ENCODE assay signal across 10 mouse cellular contexts in the genomic region with DNA sequence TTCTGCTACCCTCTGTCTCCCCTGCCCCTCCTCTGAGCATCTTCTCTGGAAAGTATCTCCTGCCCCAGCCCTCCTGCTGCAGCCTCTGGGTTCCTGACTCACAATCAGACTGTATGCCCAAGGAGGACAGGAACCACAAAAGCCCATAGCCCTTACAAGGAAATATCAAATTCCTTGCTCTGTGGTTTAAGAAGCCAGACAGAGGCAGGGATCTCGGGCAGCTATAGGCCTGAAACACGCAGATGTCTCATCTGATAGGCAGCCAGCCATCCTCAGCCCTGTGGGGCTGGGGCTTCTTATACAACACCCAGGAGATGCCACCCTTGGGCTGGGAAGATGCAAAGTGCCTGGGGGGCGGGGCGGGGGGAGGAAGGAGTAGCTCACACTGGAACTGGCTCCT. TPM values are rescaled to one million over a fixed set of nuclear protein-coding genes. Genes with fewer than 3 reads are reported as not detected.
A peak's percentile ranks its signal among the peaks of the same experiment; 100 is the strongest.
DNase-seq lines count a peak whose midpoint lies in the region; ATAC-seq and TF ChIP-seq lines count a peak whose summit lies in the region.
"Had no signal": no experiment of that assay in that cellular context is flagged by ENCODE, and none has a peak within 500 bp of the region (broad histone marks: within the 10 kb centered on the region; RNA-seq: fewer than 3 reads in every experiment).

No protein-coding gene starts in this region.

- H3K4me3 ChIP-seq in heart, embryonic 15.5 days, result peak overlapping the region; percentile 58; the same call in 1 of the 2 replicates
- peak overlapping the region in 2 of 3 experiments; percentile 58 to 65 for H3K4me3 ChIP-seq in CH12.LX (replicated peaks in 1 of 3; ENCODE audit: low read depth in 2 of 3, low read length in 2 of 3, poor library complexity in 1 of 3)
- no peak overlapping the region for H3K4me3 ChIP-seq in forebrain, embryonic 12.5 days (replicated peaks)
- no peak overlapping the region for H3K4me3 ChIP-seq in liver, embryonic 11.5 days (ENCODE audit: low read depth, low read length)

- H3K79me2 ChIP-seq in CH12.LX (replicated peaks; ENCODE audit: control insufficient read depth, extremely low read depth, insufficient read depth, poor library complexity, severe bottlenecking), result no peaks in the 10 kb centered on the region

- H3K4me2 ChIP-seq in heart, embryonic 15.5 days, result peak overlapping the region; percentile 70
- H3K4me2 ChIP-seq in CH12.LX (ENCODE audit: insufficient read depth, low read depth, poor library complexity, severe bottlenecking), result peak overlapping the region; percentile 91
- H3K4me2 ChIP-seq in forebrain, embryonic 12.5 days, result peak overlapping the region; percentile 55
- H3K4me2 ChIP-seq in liver, embryonic 11.5 days, result peak overlapping the region; percentile 91

- no peaks in the 10 kb centered on the region for H3K9me3 ChIP-seq in heart, embryonic 15.5 days (replicated peaks)
- peaks cover 2% of the 10 kb centered on the region for H3K9me3 ChIP-seq in CH12.LX (replicated peaks; ENCODE audit: low read length)
- no peaks in the 10 kb centered on the region for H3K9me3 ChIP-seq in forebrain, embryonic 12.5 days
- H3K9me3 ChIP-seq in liver, embryonic 11.5 days (ENCODE audit: control insufficient read depth, low read length), result no peaks in the 10 kb centered on the region
- H3K9me3 ChIP-seq: G1E had no signal

- no peak for TF ChIP-seq CTCF in CH12.LX (conservative IDR thresholded peaks at IDR 0.05 in 1 of 2, IDR thresholded peaks at IDR 0.05 in 1 of 2; ENCODE audit: low read depth in 2 of 2, low read length in 2 of 2)

- TF ChIP-seq EP300 in CH12.LX (IDR thresholded peaks at IDR 0.05; ENCODE audit: low read length), result no peak

- H3K27ac ChIP-seq in heart, embryonic 15.5 days, result peak overlapping the region; percentile 93
- H3K27ac ChIP-seq in CH12.LX (ENCODE audit: insufficient read depth, low read depth), result no peak overlapping the region
- H3K27ac ChIP-seq in forebrain, embryonic 12.5 days, result peak overlapping the region; percentile 36; the same call in 1 of the 2 replicates
- H3K27ac ChIP-seq in liver, embryonic 11.5 days (ENCODE audit: low read depth, low read length), result peak overlapping the region; percentile 89; the same call in 1 of the 2 replicates

- dilution Hi-C loops in CH12.LX (cut with MboI; ENCODE audit: extremely low pct_ligation_motif_present, extremely low pct_unique_long_range_greater_than_20kb, low sequenced_read_pairs), result no loop called here

- peaks cover 46% of the 10 kb centered on the region for H3K4me1 ChIP-seq in heart, embryonic 15.5 days (replicated peaks)
- H3K4me1 ChIP-seq in CH12.LX (ENCODE audit: control insufficient read depth in 1 of 2, insufficient read depth in 2 of 2), result peaks cover 20 to 61% of the 10 kb centered on the region in 2 experiments
- H3K4me1 ChIP-seq in forebrain, embryonic 12.5 days, result peaks cover 39% of the 10 kb centered on the region
- peaks cover 34% of the 10 kb centered on the region for H3K4me1 ChIP-seq in liver, embryonic 11.5 days (replicated peaks; ENCODE audit: control insufficient read depth, insufficient read depth, low read length)

- TF ChIP-seq RAD21 in CH12.LX (IDR thresholded peaks at IDR 0.05; ENCODE audit: low read depth, low read length), result no peak

- no peaks in the 10 kb centered on the region for H3K36me3 ChIP-seq in heart, embryonic 15.5 days
- H3K36me3 ChIP-seq in CH12.LX (replicated peaks in 1 of 2; ENCODE audit: control insufficient read depth in 1 of 2, insufficient read depth in 1 of 2, low read length in 1 of 2), result no peaks in the 10 kb centered on the region
- H3K36me3 ChIP-seq in forebrain, embryonic 12.5 days (replicated peaks), result no peaks in the 10 kb centered on the region
- no peaks in the 10 kb centered on the region for H3K36me3 ChIP-seq in liver, embryonic 11.5 days (ENCODE audit: control insufficient read depth, insufficient read depth, low read length)
- H3K36me3 ChIP-seq: G1E had no signal

- no peak for DNase-seq in heart, adult 18-20 months
- no peak for DNase-seq in CH12.LX (ENCODE audit: extremely low read depth)
- DNase-seq in liver, embryonic 11.5 days (ENCODE audit: low spot score), result no peak
- no peak for DNase-seq in layer of hippocampus, adult 9-11 months
- no peak for DNase-seq in adrenal gland, postnatal 10 days

- no peaks in the 10 kb centered on the region for H3K27me3 ChIP-seq in heart, embryonic 15.5 days
- no peaks in the 10 kb centered on the region for H3K27me3 ChIP-seq in CH12.LX (replicated peaks)
- 0 out of 2 replicates have a peak, but pooled peaks cover 2% of the 10 kb centered on the region for H3K27me3 ChIP-seq in forebrain, embryonic 12.5 days
- peaks cover 3% of the 10 kb centered on the region for H3K27me3 ChIP-seq in liver, embryonic 11.5 days (replicated peaks; ENCODE audit: control insufficient read depth, insufficient read depth, low read length)

- no peak for TF ChIP-seq POLR2A in CH12.LX (IDR thresholded peaks at IDR 0.05; ENCODE audit: low read depth, low read length)

- H3K9ac ChIP-seq in heart, embryonic 15.5 days, result no peak overlapping the region
- peak overlapping the region; percentile 76; the same call in 1 of the 2 replicates for H3K9ac ChIP-seq in CH12.LX (ENCODE audit: insufficient read depth, low read depth)
- no peak overlapping the region for H3K9ac ChIP-seq in forebrain, embryonic 12.5 days
- no peak overlapping the region for H3K9ac ChIP-seq in liver, embryonic 11.5 days (ENCODE audit: low read depth, low read length)

- 71% methylated on average over 4 of the region's 4 CpGs for WGBS in heart, embryonic 15.5 days
- WGBS in forebrain, embryonic 12.5 days, result 89% methylated on average over 4 of the region's 4 CpGs
- WGBS in liver, embryonic 11.5 days, result 74% methylated on average over 4 of the region's 4 CpGs

- in situ Hi-C loops in CH12.LX (cut with MboI; ENCODE audit: low pct_ligation_motif_present, low pct_unique_long_range_greater_than_20kb, low sequenced_read_pairs), result no loop called here

- no peak for ATAC-seq in heart, embryonic 15.5 days (replicated peaks; ENCODE audit: insufficient number of reproducible peaks, insufficient read depth, low FRiP score, low read depth)
- ATAC-seq in forebrain, embryonic 12.5 days (ENCODE audit: low FRiP score), result no peak
- no peak for ATAC-seq in liver, embryonic 11.5 days (replicated peaks; ENCODE audit: low FRiP score)
- ATAC-seq in CD4-positive, CD25-positive, alpha-beta regulatory T cell, adult 4 months, result no peak

TF ChIP-seq in CH12.LX, 34 proteins besides CTCF, POLR2A, EP300 and RAD21:
- no peak for TF ChIP-seq POLR2AphosphoS2 (IDR thresholded peaks at IDR 0.05; ENCODE audit: low read depth, low read length)
- no peak for TF ChIP-seq ZMIZ1 (IDR thresholded peaks at IDR 0.05; ENCODE audit: low read depth, low read length)
- no peak for TF ChIP-seq JUND (conservative IDR thresholded peaks at IDR 0.05; ENCODE audit: low read depth, low read length)
- TF ChIP-seq NRF1 (IDR thresholded peaks at IDR 0.05; ENCODE audit: low read depth, low read length), result no peak
- no peak for TF ChIP-seq ELF1 (IDR thresholded peaks at IDR 0.05; ENCODE audit: low read depth, low read length)
- TF ChIP-seq BHLHE40 (IDR thresholded peaks at IDR 0.05; ENCODE audit: low read depth, low read length), result no peak
- no peak for TF ChIP-seq TCF12 (IDR thresholded peaks at IDR 0.05; ENCODE audit: low read depth, low read length)
- no peak for TF ChIP-seq KAT2A (IDR thresholded peaks at IDR 0.05; ENCODE audit: insufficient replicate concordance, low read length)
- TF ChIP-seq USF2 (conservative IDR thresholded peaks at IDR 0.05; ENCODE audit: low read depth, low read length), result no peak
TF ChIP-seq in CH12.LX: peak in this region for 0.

RNA-seq across cellular contexts. Expression of a gene that starts 1.0 kb away (rescaled TPM):
- polyA plus RNA-seq in heart, embryonic 15.5 days (2015; fragmentation: Nextera tagmentation; extraction: Ambion mirVana), result 1.1 and 1.5 TPM in 2 replicates
- total RNA-seq in heart, adult 18-20 months (2021), result 1 to 10 TPM in 1 of 2 experiments, under 1 TPM in 1; 0.57 to 1.2 TPM
- 0.51 TPM in 1 of 2 replicates, not detected in the other for total RNA-seq in CH12.LX (2012; rRNA removed)
- not detected in 2 replicates for total RNA-seq in CH12.LX (2014; rRNA removed)
- 0.29 TPM in 1 of 2 replicates, not detected in the other for polyA plus RNA-seq in CH12.LX (2012; ENCODE audit: insufficient read length, low read depth)
- polyA plus RNA-seq in forebrain, embryonic 12.5 days (2016; fragmentation: Nextera tagmentation; extraction: Ambion mirVana), result 0.47 and 0.67 TPM in 2 replicates
- 0.38 TPM in 1 of 2 replicates, not detected in the other for polyA plus RNA-seq in liver, embryonic 11.5 days (2014; fragmentation: Nextera tagmentation; extraction: Ambion mirVana)
- polyA plus RNA-seq in CD4-positive, CD25-positive, alpha-beta regulatory T cell, adult 4 months (2017; shearing (Covaris generic)), result 1 to 10 TPM; 2.0 to 5.4 TPM
- 1 to 10 TPM; 1.7 to 3.7 TPM for total RNA-seq in adrenal gland, postnatal 10 days (2021)
- total RNA-seq: megakaryocyte progenitor cell, adult 5-6 weeks had no signal
- polyA plus RNA-seq: G1E had no signal

Comparison
In these comparisons a context has a peak if more than half of its experiments do, and no peak if none do; other contexts are left out.
1. H3K4me3 ChIP-seq: peak in heart, embryonic 15.5 days (single experiment) and CH12.LX (2 of 3); none in forebrain, embryonic 12.5 days (single experiment) and liver, embryonic 11.5 days (single experiment).
2. Peak in every context shown above with its lines, with median percentiles within 50 percentile points of each other: H3K4me2 ChIP-seq.